Mouse (Mus musculus): Measurements from ENCODE around the gene Rin1.

Rin1 gene

GRCm38 (mm10) chr19:5045531-5045930 lies 4.8 kb upstream of the Rin1 start:
- no peak for DNase-seq

DNA sequence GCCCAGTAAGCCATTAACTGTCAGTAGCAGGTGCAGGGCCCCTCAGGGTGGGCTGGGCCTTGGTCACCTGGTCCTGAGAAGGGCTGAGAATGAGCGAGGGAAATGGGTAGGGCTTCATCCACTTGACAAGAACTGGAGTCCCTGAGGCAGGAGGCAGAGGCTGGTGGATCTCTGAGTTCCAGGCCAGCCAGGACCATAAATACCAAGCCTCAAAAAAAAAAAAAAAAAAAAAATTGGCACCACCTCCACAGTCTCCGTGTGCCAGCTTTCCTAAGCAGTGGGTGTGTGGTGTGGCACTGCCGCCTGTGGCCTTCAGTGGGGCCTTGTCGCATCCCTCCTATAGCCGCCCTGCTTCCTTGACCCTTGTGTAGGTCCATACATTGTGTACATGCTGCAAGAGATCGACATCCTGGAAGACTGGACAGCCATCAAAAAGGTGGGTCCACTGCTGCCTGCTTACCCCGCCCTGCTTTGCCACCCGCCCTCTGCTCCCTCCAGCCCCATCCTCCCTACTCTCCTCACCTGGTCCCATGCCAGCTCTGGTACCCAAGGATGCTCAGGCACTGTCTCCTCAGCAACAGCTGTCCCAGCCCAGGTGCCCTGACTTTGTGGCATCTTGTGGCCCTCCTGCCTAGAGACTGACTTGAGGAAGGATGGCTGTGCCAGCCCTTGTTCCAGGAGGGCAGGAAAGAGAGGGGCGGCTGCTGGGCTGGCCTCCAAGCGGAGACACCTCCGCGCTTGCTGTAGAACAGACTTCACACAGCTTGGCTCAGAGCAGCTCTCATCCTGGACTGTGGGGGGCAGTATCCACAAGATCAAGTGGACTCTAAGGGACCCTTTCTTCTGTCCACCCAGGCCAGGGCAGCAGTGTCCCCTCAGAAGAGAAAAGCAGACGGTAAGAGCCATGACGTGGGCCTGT lies 1.9 kb upstream of the Rin1 start:
- DNase-seq = peak in 1 of 2 experiments; percentile 35

DNA sequence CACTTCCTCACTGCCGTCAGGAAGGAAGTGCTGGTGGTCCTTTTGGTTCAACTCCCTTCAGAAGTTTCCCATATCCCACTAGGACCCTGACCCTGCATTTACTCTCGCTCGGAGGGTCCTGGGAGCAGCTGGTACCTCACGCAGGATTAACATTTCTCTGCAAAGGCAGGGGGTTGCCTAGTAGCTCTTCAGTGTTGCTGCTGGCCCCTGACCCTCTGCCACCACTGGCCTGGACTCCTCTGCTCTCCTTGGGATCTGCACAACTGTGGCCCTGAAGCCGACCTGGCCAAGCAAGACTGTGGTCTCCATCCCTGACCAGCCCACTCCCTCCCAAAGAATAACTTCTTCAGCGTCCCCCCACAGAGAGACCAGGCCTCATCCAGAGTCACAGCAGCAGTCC lies 956 bp upstream of the Rin1 start:
- DNase-seq = no peak

- DNase-seq = peak in 1 of 2 experiments; percentile 45
Observed at GRCm38 (mm10) chr19:5051031-5051430, 750 bp downstream of the Rin1 start.

GRCm38 (mm10) chr19:5051515-5051914 lies 1.2 kb downstream of the Rin1 start:
- DNase-seq = no peak

GRCm38 (mm10) chr19:5052166-5052822 lies 2.0 kb downstream of the Rin1 start:
- DNase-seq = no peak

DNA sequence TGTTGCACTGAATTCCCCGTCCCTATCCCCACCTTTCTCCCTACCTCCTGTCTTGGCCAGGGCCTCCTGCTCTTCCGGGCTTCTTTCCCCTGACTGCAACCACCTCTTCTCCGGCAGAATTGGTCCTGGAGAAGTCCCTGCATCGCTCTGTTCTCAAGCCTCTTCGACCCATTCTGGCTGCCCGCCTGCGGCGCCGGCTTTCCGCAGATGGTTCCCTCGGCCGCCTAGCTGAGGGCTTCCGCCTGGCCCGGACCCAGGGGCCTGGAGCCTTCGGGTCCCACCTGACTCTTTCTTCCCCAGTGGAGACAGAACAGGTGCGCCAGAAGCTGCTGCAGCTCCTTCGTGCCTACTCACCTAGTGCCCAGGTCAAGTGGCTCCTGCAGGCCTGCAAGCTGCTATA lies 2.6 kb downstream of the Rin1 start:
- no peak for DNase-seq

GRCm38 (mm10) chr19:5053909-5054308 lies 3.6 kb downstream of the Rin1 start:
- peak; percentile 60 to 73 for DNase-seq

- DNase-seq = peak in 1 of 2 experiments; percentile 45
Observed at GRCm38 (mm10) chr19:5056251-5056650, 6.0 kb downstream of the Rin1 start.

GRCm38 (mm10) chr19:5057876-5058775 lies 7.8 kb downstream of the Rin1 start:
- no peak for DNase-seq

GRCm38 (mm10) chr19:5058801-5059771 lies 8.8 kb downstream of the Rin1 start:
- peak; percentile 37 to 51 for DNase-seq

DNA sequence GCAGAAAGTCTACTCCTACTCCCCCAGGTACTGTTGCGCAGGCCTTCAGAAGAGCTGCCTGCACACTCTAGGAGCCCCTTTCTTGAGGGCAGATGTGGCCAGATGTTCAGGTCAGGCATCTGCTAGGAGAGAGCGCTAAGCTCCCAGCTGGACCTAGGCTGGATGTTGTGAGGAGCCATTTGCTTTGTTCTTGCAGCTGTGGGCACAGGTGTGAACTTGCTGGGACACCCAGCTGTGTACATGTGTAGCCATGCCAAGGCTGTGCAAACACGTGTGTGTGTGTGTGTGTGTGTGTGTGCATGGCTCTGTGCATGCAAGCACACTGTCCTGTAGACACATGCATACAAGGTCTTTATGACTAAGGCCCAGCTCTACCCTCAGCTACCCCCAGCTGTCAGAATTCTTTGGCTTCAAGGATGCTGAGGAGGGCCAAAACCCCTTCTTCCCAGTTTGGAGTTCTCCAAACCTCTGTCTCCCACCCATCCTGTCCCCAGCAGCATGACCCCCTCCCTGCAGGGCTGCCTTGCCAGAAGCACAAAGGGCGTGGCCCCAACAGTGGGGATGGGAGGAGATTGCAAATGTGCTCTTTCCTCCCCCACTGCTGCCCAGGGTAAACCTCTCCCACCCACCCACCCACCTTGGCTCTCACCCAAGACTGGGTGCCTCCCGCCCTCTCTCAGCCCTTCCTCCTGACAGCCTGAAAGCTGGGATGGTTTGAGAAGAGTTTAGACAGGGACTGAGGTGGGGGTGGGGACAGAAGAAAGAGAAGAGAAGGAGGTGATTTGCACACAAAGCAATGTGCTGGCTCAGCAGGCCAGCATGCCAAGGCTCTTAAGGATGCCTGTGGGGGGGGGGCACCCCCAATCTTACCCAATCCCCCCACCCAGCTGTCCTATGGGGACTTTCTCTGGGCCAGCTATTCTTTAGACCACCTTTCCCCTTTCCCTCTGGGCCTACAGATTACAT lies 10.4 kb downstream of the Rin1 start:
- peak in 1 of 2 experiments; percentile 35 for DNase-seq

DNA sequence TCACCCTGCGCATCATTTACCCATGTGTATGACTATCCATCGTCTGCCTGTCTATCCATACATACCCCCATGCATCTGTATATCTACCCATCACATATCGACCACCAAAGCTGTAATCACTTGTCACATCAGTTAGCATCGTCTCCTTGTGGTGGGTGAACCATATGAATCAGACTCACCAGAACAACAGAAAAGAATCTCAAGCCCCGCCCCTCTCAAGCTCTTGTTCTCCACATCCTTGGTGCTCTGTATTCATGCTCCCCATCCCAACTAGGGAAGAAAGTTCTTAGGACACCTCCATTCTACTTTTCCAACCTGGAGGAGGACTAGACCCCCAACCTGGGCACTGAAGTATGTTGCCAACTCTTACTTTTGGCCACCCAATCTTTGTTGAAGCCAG lies 11.8 kb downstream of the Rin1 start:
- DNase-seq = no peak

GRCm38 (mm10) chr19:5062446-5062845 lies 12.2 kb downstream of the Rin1 start:
- peak in 1 of 2 experiments; percentile 28 for DNase-seq

DNA sequence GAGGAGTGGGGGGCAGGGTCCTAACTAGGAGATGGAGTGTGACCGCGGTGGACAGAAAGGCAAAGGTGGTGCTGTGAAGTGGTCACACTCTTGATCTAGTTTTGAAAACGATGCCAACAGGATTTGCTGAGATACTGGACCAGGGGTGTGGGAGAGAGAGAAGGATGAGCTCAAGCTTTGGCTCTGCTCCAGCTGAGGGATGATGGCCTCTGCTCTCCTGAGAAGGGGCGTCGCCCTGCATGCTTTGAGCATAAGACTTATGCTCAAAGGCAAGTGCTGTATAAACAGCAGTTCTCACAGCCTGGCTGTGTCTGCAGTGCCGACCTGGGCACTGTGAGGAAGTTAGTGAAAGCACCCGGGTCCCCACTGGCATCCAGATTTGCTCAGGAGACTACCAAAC lies 14.8 kb downstream of the Rin1 start:
- DNase-seq = peak in 1 of 2 experiments; percentile 31

- DNase-seq = peak in 1 of 2 experiments; percentile 34
Observed at GRCm38 (mm10) chr19:5067040-5067799, 16.9 kb downstream of the Rin1 start.

GRCm38 (mm10) chr19:5067867-5068569 lies 17.7 kb downstream of the Rin1 start, which contains the start of gene Cd248:
TSS of gene Cd248 (plus strand) at chr19:5068078.
- DNase-seq = peak; percentile 73 to 86

DNA sequence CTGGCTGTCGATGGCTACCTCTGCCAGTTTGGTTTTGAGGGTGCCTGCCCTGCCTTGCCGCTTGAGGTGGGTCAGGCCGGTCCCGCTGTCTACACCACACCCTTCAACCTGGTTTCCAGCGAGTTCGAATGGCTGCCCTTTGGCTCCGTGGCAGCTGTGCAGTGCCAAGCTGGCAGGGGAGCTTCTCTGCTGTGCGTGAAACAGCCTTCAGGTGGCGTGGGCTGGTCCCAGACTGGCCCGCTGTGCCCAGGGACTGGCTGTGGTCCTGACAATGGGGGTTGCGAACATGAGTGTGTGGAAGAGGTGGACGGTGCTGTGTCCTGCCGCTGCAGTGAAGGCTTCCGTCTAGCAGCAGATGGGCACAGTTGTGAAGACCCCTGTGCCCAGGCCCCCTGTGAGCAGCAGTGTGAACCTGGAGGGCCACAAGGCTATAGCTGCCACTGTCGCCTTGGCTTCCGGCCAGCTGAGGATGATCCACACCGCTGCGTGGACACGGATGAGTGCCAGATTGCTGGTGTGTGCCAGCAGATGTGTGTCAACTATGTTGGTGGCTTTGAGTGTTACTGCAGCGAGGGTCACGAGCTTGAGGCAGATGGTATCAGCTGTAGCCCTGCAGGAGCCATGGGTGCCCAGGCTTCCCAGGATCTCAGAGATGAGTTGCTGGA lies 18.4 kb downstream of the Rin1 start:
- peak; percentile 35 to 43 for DNase-seq
